Mouse (Mus musculus) intestine, postnatal 0 days (tissue): ENCODE results near the gene Exd1. TPM values are rescaled to one million over a fixed set of nuclear protein-coding genes. Genes with fewer than 3 reads are reported as not detected.
A peak's percentile ranks its signal among the peaks of the same experiment; 100 is the strongest.

Experiments
- ATAC-seq: fragments of 200-750 bp; cut with Nextera tagmentation; 2 replicates; pipeline ENCODE4 v1.8.0; 2017; ENCODE audit warnings: mild to moderate bottlenecking, moderate TSS enrichment, moderate library complexity
- H3K27ac ChIP-seq: fragments of 300-500 bp; sonication (generic); 2 replicates; pipeline ENCODE4 v1.5.1; 2014; ENCODE audit warnings: mild to moderate bottlenecking, low read depth, low read length, moderate library complexity
- H3K27me3 ChIP-seq: fragments of 300-500 bp; sonication (generic); replicated peaks from 2 replicates; pipeline ENCODE4 v1.6.1; 2014; ENCODE audit warnings: low read length, mixed read lengths; ENCODE audit not compliant: control insufficient read depth, insufficient read depth
- H3K36me3 ChIP-seq: fragments of 300-500 bp; sonication (generic); 2 replicates; pipeline ENCODE4 v1.6.1; 2014; ENCODE audit warnings: mild to moderate bottlenecking, moderate library complexity; ENCODE audit not compliant: control insufficient read depth, insufficient read depth
- H3K4me1 ChIP-seq: fragments of 300-500 bp; sonication (generic); replicated peaks from 2 replicates; pipeline ENCODE4 v1.6.1; 2014; ENCODE audit warnings: antibody characterized with exemption, low read length, mixed read lengths; ENCODE audit not compliant: control insufficient read depth, insufficient read depth
- H3K4me2 ChIP-seq: fragments of 300-500 bp; sonication (generic); replicated peaks from 2 replicates; pipeline ENCODE4 v1.6.1; 2014; ENCODE audit warnings: low read depth, mild to moderate bottlenecking, moderate library complexity
- H3K4me3 ChIP-seq: fragments of 300-500 bp; sonication (generic); 2 replicates; pipeline ENCODE4 v1.5.1; 2014; ENCODE audit warnings: low read depth, low read length
- H3K9ac ChIP-seq: fragments of 300-500 bp; sonication (generic); 2 replicates; pipeline ENCODE4 v1.6.1; 2014; ENCODE audit warnings: mild to moderate bottlenecking, low read depth, low read length
- H3K9me3 ChIP-seq: fragments of 300-500 bp; sonication (generic); 2 replicates; pipeline ENCODE4 v1.6.1; 2016; ENCODE audit warnings: mixed run types; ENCODE audit not compliant: control insufficient read depth
- CTCF ChIP-seq: sonication (generic); IDR thresholded peaks from 2 replicates; pipeline ENCODE4 v1.5.1; 2016; ENCODE audit warnings: low read depth, mild to moderate bottlenecking, control low read depth, antibody characterized with exemption, moderate library complexity
- WGBS: fragments of 180-500 bp; shearing (Covaris S2); extraction: QIAGEN DNeasy Blood & Tissue Kit; methylation state at CpG from one replicate; pipeline ENCODE4 v1.1.7; 2014; 5-methylcytosine and 5-hydroxymethylcytosine counted together
- polyA plus RNA-seq: library from polyadenylated mRNA; unstranded; fragments of >200 nt; fragmentation: Nextera tagmentation; extraction: Ambion mirVana; gene quantifications from 2 replicates; pipeline ENCODE4 v1.2.1, GENCODE M21; 2015

Exd1 gene
- polyA plus RNA-seq, 1 experiment from 2014 or later: 0.38 TPM

DNA sequence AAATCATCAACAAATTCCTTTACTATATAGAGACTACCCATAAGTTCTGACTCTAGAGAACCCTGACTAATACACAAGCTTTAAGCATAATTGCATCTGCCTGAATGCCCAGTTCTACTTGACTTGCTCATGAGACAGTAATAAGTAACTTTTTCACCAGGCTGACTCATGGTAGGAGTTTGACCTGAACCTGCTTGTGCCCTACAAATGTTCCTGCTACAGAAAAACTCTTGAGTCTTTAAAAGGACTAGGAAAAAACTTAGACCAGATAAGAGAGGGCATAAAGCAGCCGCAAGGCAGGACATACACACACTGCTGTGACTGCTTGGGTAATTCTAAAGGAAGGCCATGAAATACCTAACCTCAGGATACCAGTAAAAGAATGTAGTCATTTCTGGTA is 65.1 kb downstream of the Exd1 start:
- WGBS: 50% methylated on average over 1 of the region's 1 CpGs
- Histone ChIP-seq H3K27me3 (no peaks in the 10 kb centered on the region), H3K9me3 (no peaks in the 10 kb centered on the region), H3K4me3 (no peak overlapping the region), H3K9ac (no peak overlapping the region), H3K27ac (peak overlapping the region; percentile 70), H3K4me1 (no peaks in the 10 kb centered on the region; the same call in 1 of the 2 replicates), H3K4me2 (no peak overlapping the region), H3K36me3 (no peaks in the 10 kb centered on the region)
- no peak for TF ChIP-seq CTCF
- ATAC-seq: peak; percentile 7; the same call in 1 of the 2 replicates

DNA sequence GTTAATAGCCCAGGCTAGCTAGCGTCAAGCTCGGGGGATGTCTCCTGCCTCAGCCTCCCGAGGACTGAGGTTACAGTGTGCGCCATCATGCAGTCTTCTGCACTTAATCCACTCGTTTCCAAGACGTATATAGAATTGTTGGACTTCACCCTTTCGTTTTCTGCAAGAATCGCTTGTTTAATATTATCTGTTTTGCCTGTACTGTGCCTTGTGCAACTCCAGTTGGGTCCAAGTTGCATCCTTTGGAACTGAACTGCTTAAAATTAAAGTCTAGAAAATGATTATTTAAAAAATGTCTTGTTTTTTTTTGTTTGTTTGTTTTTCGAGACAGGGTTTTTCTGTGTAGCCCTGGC is 69.1 kb downstream of the Exd1 start:
- TF ChIP-seq CTCF: no peak
- Histone ChIP-seq H3K4me2 (peak overlapping the region; percentile 88), H3K9ac (peak overlapping the region; percentile 100), H3K27me3 (no peaks in the 10 kb centered on the region), H3K4me3 (peak overlapping the region; percentile 96), H3K4me1 (no peaks in the 10 kb centered on the region; the same call in 1 of the 2 replicates), H3K36me3 (no peaks in the 10 kb centered on the region), H3K9me3 (no peaks in the 10 kb centered on the region), H3K27ac (peak overlapping the region; percentile 99)
- peak; percentile 44 for ATAC-seq
- 10% methylated on average over 9 of the region's 9 CpGs for WGBS

DNA sequence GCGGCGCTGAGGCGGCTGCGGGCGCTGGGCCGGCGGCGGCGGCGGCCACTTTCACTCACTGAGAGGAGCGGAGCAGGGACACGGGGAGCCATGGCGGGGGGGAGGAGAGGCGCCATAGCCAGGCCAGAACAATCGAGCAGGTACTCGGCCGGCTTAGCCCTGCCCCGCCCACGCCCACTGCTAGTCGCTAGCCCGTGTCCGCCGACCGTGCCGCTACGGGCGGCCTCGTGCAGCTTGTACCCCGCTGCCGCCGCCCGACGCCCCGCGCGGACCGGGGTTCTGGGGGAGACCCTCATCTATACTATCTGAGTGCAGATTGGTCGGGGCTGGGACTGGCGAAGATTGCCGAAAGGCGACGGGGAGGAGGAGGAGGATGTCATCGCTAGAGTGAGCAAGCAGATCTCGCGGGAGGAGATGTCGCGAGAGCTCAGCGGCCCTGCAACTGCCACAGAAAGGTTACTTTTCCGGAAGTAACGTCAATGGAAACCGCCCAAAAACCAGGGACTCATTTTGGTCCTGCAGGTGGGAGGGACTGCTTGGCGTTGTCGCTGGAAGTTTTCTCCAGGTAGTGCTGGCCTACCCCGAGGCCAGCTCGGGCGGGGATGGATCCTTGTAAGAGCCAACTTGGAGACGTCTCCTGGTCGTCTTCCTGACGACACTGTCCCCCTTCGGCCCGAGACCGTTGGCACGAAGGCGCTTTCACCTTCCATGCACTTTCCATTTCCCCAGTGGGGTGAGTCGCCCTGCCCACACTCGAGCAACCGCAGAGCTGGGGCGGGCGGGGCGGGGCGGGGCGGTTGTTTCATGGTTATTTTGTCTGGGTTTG is 69.6 kb downstream of the Exd1 start, which contains the start of gene Ino80:
Ino80 (minus strand) TSS at position 117 of the 826 bp plus-strand sequence.
- under 1% methylated on average over 62 of the region's 72 CpGs for WGBS
- no peaks in the 10 kb centered on the region for H3K9me3 ChIP-seq
- H3K4me1 ChIP-seq: no peaks in the 10 kb centered on the region; the same call in 1 of the 2 replicates
- ATAC-seq: peak; percentile 92
- peak within 1 kb of the TSS; percentile 100 for H3K9ac ChIP-seq
- H3K4me3 ChIP-seq: peak within 1 kb of the TSS; percentile 96
- peak within 1 kb of the TSS; percentile 99 for H3K27ac ChIP-seq
- no peaks in the 10 kb centered on the region for H3K36me3 ChIP-seq
- peak within 1 kb of the TSS; percentile 88 for H3K4me2 ChIP-seq
- TF ChIP-seq CTCF: no peak
- H3K27me3 ChIP-seq: no peaks in the 10 kb centered on the region

DNA sequence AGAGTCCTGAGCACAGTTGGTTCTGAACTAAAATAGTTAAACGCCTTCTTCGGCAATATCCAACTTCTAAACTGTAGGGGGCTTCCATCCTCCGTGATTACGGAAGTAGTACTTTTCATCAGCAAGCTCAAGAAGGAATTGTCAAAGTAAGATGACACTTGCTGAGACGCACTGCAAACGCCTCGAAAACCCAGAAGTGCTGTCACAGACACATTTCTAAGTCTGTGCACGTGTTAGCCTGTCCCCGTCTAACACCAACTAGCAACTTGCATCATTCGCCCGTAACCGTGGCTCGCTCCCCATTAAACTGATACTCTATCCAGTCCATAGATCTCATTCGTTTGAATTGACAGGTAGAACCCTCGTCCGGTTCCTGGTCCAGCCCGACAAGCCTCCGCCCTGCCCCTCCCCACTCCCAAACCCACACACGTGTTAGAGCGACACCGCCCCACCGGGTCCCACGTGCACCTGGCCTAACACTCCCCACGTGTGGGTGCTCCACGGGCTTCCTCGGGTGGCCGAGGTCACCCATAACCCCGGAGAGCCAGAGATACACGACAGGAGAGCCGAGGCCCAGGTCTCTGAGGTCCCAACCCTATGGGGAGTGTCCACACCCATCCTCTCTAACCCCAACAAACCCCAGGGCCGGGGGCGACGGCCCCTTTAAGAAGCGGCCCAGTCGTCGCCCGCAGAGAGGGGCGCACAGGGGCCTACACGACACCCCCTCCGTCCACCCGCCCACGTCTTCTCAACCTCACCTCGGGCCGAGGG is 70.6 kb downstream of the Exd1 start:
- no peaks in the 10 kb centered on the region for H3K9me3 ChIP-seq
- H3K27ac ChIP-seq: peak overlapping the region; percentile 99
- peak overlapping the region; percentile 96 for H3K4me3 ChIP-seq
- peak overlapping the region; percentile 100 for H3K9ac ChIP-seq
- peak overlapping the region; percentile 88 for H3K4me2 ChIP-seq
- no peaks in the 10 kb centered on the region; the same call in 1 of the 2 replicates for H3K4me1 ChIP-seq
- no peaks in the 10 kb centered on the region for H3K27me3 ChIP-seq
- WGBS: under 1% methylated on average over 43 of the region's 44 CpGs
- TF ChIP-seq CTCF: peak; percentile 50
- ATAC-seq: peak; percentile 35; the same call in 1 of the 2 replicates
- H3K36me3 ChIP-seq: peaks cover 5% of the 10 kb centered on the region; the same call in 1 of the 2 replicates

DNA sequence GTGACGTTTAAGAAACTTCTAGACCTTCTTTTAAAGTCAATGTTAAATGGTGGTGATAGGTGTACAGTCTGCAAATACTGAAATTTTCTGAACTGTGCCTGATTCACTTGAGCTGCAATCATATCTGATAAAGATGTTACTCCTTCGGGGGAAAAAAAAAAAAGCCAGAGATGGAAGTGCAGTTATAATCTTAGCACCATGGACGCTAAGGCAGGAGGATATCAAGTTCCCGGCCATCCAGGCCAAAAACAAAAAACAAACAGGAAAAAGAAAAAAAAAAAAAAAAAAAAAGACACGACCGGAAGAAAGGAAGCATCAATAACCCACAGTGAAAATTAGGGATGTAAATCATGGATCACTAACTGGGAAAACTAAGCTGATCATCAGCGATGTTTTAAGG is 71.3 kb downstream of the Exd1 start:
- Histone ChIP-seq H3K9me3 (no peaks in the 10 kb centered on the region), H3K9ac (peak overlapping the region; percentile 100), H3K4me3 (peak overlapping the region; percentile 96), H3K27ac (0 out of 2 replicates have a peak overlapping the region, but pooled peaks have one; percentile 99), H3K27me3 (no peaks in the 10 kb centered on the region), H3K36me3 (peaks cover 5% of the 10 kb centered on the region; the same call in 1 of the 2 replicates), H3K4me1 (no peaks in the 10 kb centered on the region; the same call in 1 of the 2 replicates), H3K4me2 (peak overlapping the region; percentile 88)
- 10% methylated on average over 7 of the region's 7 CpGs for WGBS
- ATAC-seq: no peak
- TF ChIP-seq CTCF: no peak

Other genes with a start within 250 kb of the Exd1 start
- 3.7 and 4.1 TPM in 2 replicates for gene Dll4, start 221.8 kb downstream of the Exd1 start, polyA plus RNA-seq
- 1.1 and 1.4 TPM in 2 replicates for gene Chac1, start 196.4 kb downstream of the Exd1 start, polyA plus RNA-seq
- gene Ino80, start 69.9 kb downstream of the Exd1 start, polyA plus RNA-seq: 2.4 and 2.6 TPM in 2 replicates
- gene Chp1, start 70 bp upstream of the Exd1 start, polyA plus RNA-seq: 73.2 and 76.1 TPM in 2 replicates
- 15.6 and 18.7 TPM in 2 replicates for gene Nusap1, start 70.7 kb upstream of the Exd1 start, polyA plus RNA-seq
- gene Oip5, start 70.8 kb upstream of the Exd1 start, polyA plus RNA-seq: 6.6 and 6.7 TPM in 2 replicates
- 24.3 and 26.6 TPM in 2 replicates for gene Ndufaf1, start 115.2 kb upstream of the Exd1 start, polyA plus RNA-seq
- 29.4 and 32.1 TPM in 2 replicates for gene Rtf1, start 127.4 kb upstream of the Exd1 start, polyA plus RNA-seq
- 5.3 and 6.2 TPM in 2 replicates for gene Itpka, start 194.7 kb upstream of the Exd1 start, polyA plus RNA-seq
- 1.5 and 1.6 TPM in 2 replicates for gene Ltk, start 212.8 kb upstream of the Exd1 start, polyA plus RNA-seq
- gene Rpap1, start 239.9 kb upstream of the Exd1 start, polyA plus RNA-seq: 8.2 and 10.7 TPM in 2 replicates